Mouse (Mus musculus) hindbrain, embryonic 11.5 days (tissue): ENCODE results near the gene Uck2. TPM values are rescaled to one million over a fixed set of nuclear protein-coding genes. Genes with fewer than 3 reads are reported as not detected.

Experiments
- ATAC-seq: fragments of 200-750 bp; cut with Nextera tagmentation; 2 replicates; pipeline ENCODE4 v1.8.0; 2017; ENCODE audit warnings: mild to moderate bottlenecking, moderate TSS enrichment, moderate library complexity; ENCODE audit not compliant: low FRiP score
- DNase-seq: peaks from one replicate; pipeline ENCODE4 v3.0.0-alpha.2; 2015; ENCODE audit warnings: low spot score
- H3K27ac ChIP-seq: fragments of 300-500 bp; sonication (generic); 2 replicates; pipeline ENCODE4 v1.5.1; 2014; ENCODE audit warnings: mild to moderate bottlenecking, low read depth, low read length
- H3K27me3 ChIP-seq: fragments of 300-500 bp; sonication (generic); 2 replicates; pipeline ENCODE4 v1.6.1; 2014; ENCODE audit warnings: mild to moderate bottlenecking, low read length, moderate library complexity, mixed read lengths; ENCODE audit not compliant: control insufficient read depth, insufficient read depth
- H3K36me3 ChIP-seq: fragments of 300-500 bp; sonication (generic); 2 replicates; pipeline ENCODE4 v1.6.1; 2014; ENCODE audit warnings: mild to moderate bottlenecking, low read length, moderate library complexity, mixed read lengths; ENCODE audit not compliant: control insufficient read depth, insufficient read depth
- H3K4me1 ChIP-seq: fragments of 300-500 bp; sonication (generic); replicated peaks from 2 replicates; pipeline ENCODE4 v1.6.1; 2014; ENCODE audit warnings: low read length, mixed read lengths; ENCODE audit not compliant: control insufficient read depth, insufficient read depth
- H3K4me2 ChIP-seq: fragments of 300-500 bp; sonication (generic); replicated peaks from 2 replicates; pipeline ENCODE4 v1.6.1; 2014; ENCODE audit warnings: mild to moderate bottlenecking, low read depth, low read length
- H3K4me3 ChIP-seq: fragments of 300-500 bp; sonication (generic); 2 replicates; pipeline ENCODE4 v1.5.1; 2014; ENCODE audit warnings: low read depth, low read length
- H3K9ac ChIP-seq: fragments of 300-500 bp; sonication (generic); 2 replicates; pipeline ENCODE4 v1.6.1; 2014; ENCODE audit warnings: low read depth, low read length
- H3K9me3 ChIP-seq: fragments of 300-500 bp; sonication (generic); 2 replicates; pipeline ENCODE4 v1.6.1; 2016; ENCODE audit warnings: low read length; ENCODE audit not compliant: control insufficient read depth
- WGBS: fragments of 180-500 bp; shearing (Covaris S2); extraction: QIAGEN DNeasy Blood & Tissue Kit; methylation state at CpG from one replicate; pipeline ENCODE4 v1.1.7; 2014; 5-methylcytosine and 5-hydroxymethylcytosine counted together
- polyA plus RNA-seq: library from polyadenylated mRNA; unstranded; fragments of >200 nt; fragmentation: Nextera tagmentation; extraction: Ambion mirVana; gene quantifications from 2 replicates; pipeline ENCODE4 v1.2.1, GENCODE M21; 2014

Uck2 gene
- polyA plus RNA-seq, 1 experiment from 2014 or later, result 116 TPM

DNA sequence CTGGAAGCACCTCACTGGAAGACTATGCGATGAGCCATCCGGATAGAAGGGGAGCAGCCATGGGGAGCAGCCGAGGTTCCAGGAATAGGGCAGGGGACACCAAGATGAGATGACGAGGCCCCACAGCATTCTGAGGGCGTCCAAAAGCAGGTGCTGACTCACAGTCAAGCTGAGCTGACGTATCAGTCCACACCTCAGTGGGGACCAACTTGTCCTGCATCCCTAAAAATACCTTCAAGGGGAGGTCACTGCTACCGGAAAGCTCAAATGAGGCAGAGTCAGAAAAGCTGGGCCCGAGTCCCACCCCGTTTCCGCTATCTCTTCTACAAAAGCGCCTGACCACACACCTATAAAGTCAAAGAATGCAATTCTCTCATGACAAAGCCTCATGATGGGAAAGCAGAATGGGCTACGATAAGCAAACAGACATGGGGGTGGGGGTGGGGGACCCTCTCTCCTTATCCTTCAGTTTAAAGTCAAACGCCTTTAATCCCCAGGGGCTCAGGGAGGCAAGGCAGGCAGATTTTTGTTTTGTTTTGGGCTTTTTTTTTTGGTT lies 5.9 kb downstream of the Uck2 start:
- Histone ChIP-seq H3K36me3 (no peaks in the 10 kb centered on the region), H3K27me3 (no peaks in the 10 kb centered on the region), H3K27ac (no peak overlapping the region), H3K9ac (no peak overlapping the region), H3K9me3 (no peaks in the 10 kb centered on the region), H3K4me3 (no peak overlapping the region), H3K4me2 (no peak overlapping the region), H3K4me1 (peaks cover 5% of the 10 kb centered on the region)
- DNase-seq (no peak), ATAC-seq (no peak)
- 68% methylated on average over 13 of the region's 13 CpGs for WGBS

DNA sequence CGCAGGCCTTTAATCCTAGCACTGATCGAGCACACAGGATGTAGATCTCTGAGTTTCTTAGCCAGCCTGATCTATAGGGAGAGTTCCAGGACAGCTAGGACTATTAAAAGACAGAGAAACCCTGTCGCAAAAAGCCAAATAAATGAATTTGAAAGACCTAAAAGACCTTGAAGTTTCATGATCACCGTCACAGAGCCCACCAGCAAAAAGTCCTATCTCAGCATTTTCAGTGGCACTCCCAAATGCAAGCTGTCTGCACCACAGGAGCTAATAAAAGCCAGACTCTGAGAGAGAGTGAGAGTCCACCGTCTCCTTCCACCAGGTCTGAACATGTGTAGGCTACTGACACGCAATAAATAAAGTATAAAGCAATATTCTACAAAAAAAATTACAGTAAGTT lies 6.7 kb downstream of the Uck2 start:
- no peaks in the 10 kb centered on the region for H3K9me3 ChIP-seq
- no peak overlapping the region for H3K9ac ChIP-seq
- no peaks in the 10 kb centered on the region for H3K36me3 ChIP-seq
- H3K4me3 ChIP-seq, result no peak overlapping the region
- H3K4me1 ChIP-seq, result peaks cover 5% of the 10 kb centered on the region
- DNase-seq (no peak), ATAC-seq (no peak)
- H3K27ac ChIP-seq, result no peak overlapping the region
- no peak overlapping the region for H3K4me2 ChIP-seq
- WGBS, result 77% methylated on average over 6 of the region's 6 CpGs
- H3K27me3 ChIP-seq, result no peaks in the 10 kb centered on the region

DNA sequence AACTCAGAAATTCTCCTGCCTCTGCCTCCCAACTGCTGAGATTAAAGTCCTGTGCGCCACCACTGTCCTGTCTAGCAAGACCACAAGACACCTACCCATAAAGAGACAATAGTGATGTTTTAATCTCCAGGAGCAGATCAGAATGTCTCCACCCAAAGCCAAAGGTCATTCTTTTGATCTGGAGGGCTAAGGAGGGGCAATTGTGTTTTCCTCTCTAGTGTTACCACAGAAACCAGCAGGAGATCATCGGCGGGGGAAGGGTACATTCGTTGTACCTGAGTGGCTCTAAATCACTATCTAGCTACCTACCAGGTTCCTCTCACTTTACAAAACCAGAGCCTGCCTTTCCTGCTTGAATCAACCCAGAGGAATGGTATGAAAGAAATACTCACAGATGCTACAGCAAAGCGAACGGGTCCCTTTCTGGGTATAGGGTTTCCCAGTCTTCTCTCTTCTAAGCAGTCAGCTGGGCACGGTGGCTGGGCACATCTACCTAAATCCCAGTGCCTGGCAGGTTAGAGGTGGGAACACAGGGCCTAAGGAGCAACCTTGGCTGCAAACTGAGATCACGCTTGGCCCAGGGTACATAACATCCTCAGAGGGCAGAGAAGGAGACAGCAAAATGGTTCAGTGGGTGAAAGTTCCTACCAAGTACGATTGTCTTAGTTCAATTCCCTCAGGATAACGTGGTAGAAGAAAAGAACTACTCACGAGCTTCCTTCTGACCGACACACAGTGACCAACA lies 10.3 kb downstream of the Uck2 start:
- DNase-seq, result no peak
- no peaks in the 10 kb centered on the region for H3K27me3 ChIP-seq
- no peak for ATAC-seq
- H3K27ac ChIP-seq, result no peak overlapping the region
- H3K4me1 ChIP-seq, result peaks cover 9% of the 10 kb centered on the region
- no peaks in the 10 kb centered on the region for H3K36me3 ChIP-seq
- H3K4me3 ChIP-seq, result no peak overlapping the region
- 83% methylated on average over 12 of the region's 12 CpGs for WGBS
- no peak overlapping the region for H3K9ac ChIP-seq
- H3K4me2 ChIP-seq, result no peak overlapping the region
- no peaks in the 10 kb centered on the region for H3K9me3 ChIP-seq

DNA sequence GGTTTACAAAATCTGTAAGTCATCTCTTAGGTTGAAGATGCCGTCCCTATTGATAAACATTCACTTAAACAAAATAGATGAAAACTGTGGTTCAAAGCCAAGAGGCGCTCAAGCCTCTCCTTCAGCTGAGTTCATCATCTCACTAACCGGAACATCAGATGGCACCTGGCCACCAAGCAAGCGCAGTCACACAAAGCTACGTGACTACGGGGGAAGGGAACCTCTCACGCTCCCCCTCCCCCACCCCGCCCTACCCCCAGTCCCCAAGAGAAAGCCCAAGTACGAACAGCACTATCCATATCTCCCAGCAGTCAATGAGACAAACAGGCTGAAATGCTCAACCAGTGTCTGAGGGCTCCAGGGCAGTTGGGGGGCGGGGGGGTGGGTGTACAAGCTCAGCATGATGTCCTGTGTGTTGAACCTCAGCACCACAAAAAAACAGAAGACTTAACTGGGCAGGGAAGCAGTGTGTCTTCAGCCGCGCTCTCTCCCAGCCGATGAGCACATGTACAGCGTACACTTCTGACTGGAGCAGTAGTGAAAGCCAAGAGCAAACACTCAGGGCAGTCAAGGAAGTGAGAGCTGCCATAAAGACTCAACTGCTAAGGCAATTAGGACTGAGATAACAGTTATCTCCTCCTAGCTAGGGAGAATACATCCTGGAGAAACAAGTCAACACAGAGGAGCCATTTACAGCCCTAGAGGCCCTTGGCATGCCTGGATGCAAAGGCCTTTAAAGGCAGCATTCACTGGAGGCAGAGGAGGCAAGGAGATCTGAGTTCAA lies 11.5 kb downstream of the Uck2 start:
- H3K4me2 ChIP-seq, result no peak overlapping the region
- no peaks in the 10 kb centered on the region for H3K27me3 ChIP-seq
- DNase-seq, result no peak
- no peak for ATAC-seq
- 76% methylated on average over 14 of the region's 14 CpGs for WGBS
- no peak overlapping the region for H3K4me3 ChIP-seq
- H3K9ac ChIP-seq, result no peak overlapping the region
- H3K4me1 ChIP-seq, result peaks cover 9% of the 10 kb centered on the region
- H3K27ac ChIP-seq, result no peak overlapping the region
- no peaks in the 10 kb centered on the region for H3K9me3 ChIP-seq
- H3K36me3 ChIP-seq, result no peaks in the 10 kb centered on the region

DNA sequence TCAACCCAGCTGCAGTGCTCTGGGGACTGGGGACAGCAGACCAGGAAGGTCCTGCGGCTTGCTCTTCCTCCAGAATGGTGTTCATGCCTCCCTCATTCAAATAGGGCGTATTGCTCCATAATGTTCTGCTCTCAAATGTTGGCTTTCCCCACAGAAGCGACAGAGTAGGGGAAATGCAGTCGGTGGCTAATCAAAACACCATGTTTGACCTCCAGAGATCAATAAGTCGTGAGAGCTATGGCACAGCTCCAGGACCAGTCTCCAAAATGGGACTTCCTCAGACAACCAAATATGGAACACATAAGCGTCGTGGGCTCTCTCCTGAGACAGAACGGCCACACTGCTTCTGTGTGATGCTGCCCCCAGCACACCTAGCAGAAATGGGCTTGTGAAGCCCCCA lies 13.3 kb downstream of the Uck2 start:
- DNase-seq, result no peak
- 55% methylated on average over 8 of the region's 8 CpGs for WGBS
- no peaks in the 10 kb centered on the region for H3K36me3 ChIP-seq
- no peak overlapping the region for H3K27ac ChIP-seq
- no peaks in the 10 kb centered on the region for H3K9me3 ChIP-seq
- H3K4me3 ChIP-seq, result no peak overlapping the region
- no peak overlapping the region for H3K9ac ChIP-seq
- no peak for ATAC-seq
- peaks cover 9% of the 10 kb centered on the region for H3K4me1 ChIP-seq
- H3K4me2 ChIP-seq, result no peak overlapping the region
- no peaks in the 10 kb centered on the region for H3K27me3 ChIP-seq

DNA sequence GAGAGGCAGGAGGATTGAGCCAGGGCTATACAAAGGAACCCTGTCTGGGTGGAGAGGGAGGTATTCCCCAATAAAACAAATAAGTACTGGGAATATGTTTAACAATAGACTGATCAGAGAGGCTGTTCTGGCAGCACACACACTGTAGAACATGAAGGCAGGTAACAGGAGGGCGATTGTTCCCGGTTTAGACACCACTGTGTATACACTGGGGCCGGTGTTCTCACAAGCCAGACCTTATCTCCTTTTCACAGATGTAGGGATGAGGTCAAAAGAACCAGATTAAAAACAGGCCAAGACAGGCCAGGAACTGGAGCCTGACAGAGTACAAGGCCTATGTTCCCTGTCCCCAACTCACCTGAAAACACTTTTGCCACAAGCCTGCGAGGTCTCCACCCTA lies 13.8 kb downstream of the Uck2 start:
- Histone ChIP-seq H3K36me3 (no peaks in the 10 kb centered on the region), H3K9me3 (no peaks in the 10 kb centered on the region), H3K9ac (no peak overlapping the region), H3K27ac (no peak overlapping the region), H3K4me1 (peaks cover 9% of the 10 kb centered on the region), H3K4me2 (no peak overlapping the region), H3K27me3 (no peaks in the 10 kb centered on the region), H3K4me3 (no peak overlapping the region)
- WGBS, result 41% methylated on average over 4 of the region's 4 CpGs
- no peak for DNase-seq
- no peak for ATAC-seq

DNA sequence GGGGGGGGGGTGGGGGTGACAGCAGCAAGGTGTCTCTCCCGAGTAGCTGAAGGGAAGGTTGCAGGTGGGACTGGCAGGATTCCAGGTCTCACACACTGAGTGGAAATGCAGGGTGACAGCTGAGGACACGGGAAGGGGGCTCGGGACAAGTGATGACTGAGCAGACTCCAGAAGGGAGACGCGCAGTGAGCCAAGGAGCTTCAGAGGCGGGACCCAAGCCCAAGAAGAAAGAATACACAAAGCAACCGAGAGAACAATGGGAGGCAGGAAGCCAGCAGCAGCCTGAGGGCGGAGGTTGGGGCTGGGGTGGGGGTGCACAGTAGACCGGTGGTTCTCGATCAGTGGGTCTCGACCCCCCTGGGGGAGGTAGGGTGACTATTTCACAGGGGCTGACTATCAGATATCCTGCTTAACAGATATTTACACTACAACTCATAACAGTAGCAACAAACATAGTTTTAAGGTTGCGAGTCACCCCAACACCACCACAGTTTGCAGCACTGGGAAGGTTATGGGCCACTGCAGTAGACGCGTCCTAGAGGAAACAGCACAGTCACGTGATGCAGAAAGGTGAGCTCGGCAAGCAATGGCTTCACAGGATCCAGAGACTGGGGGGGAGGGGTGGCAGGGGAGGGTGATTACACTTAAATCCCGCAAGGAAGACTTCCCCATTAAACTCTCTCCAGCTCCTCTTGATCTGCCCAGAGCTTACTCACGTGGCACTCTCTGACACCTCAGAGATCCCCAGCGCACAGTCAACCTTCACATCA lies 14.6 kb downstream of the Uck2 start:
- DNase-seq (peak; percentile 49), ATAC-seq (peak; percentile 53)
- Histone ChIP-seq H3K4me1 (peaks cover 9% of the 10 kb centered on the region), H3K9ac (peak overlapping the region; percentile 0; the same call in 1 of the 2 replicates), H3K9me3 (no peaks in the 10 kb centered on the region), H3K36me3 (no peaks in the 10 kb centered on the region), H3K4me2 (peak overlapping the region; percentile 22), H3K27ac (no peak overlapping the region), H3K4me3 (no peak overlapping the region), H3K27me3 (no peaks in the 10 kb centered on the region)
- 17% methylated on average over 19 of the region's 19 CpGs for WGBS

DNA sequence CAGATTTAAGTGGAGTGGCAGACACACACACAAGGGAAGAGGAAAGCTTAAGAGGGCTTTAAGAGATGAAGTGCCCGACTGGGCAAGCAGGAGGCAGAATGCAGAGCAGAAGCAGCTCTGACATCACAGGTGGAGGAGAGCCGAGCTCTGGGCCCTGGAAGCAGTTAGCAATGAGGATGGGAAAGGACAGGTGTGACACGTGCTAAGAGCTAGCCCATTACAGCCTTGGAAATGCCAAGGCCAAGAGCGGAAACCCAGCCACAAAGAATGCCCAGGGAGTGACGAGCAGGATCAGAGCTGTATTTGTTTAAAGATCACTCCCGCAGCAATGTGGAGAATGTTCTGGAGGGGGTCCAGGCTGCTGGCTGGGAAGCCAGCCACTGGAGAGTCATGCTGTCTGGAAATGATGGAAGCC lies 15.3 kb downstream of the Uck2 start:
- Histone ChIP-seq H3K9me3 (no peaks in the 10 kb centered on the region), H3K27ac (no peak overlapping the region), H3K4me1 (peaks cover 9% of the 10 kb centered on the region), H3K27me3 (no peaks in the 10 kb centered on the region), H3K4me2 (peak overlapping the region; percentile 22; the same call in 1 of the 2 replicates), H3K36me3 (no peaks in the 10 kb centered on the region), H3K9ac (no peak overlapping the region), H3K4me3 (no peak overlapping the region)
- DNase-seq, result no peak
- ATAC-seq, result no peak; the same call in 1 of the 2 replicates
- 35% methylated on average over 6 of the region's 6 CpGs for WGBS
